23 mouse cellular contexts compared by ENCODE assay signal in the genomic region with DNA sequence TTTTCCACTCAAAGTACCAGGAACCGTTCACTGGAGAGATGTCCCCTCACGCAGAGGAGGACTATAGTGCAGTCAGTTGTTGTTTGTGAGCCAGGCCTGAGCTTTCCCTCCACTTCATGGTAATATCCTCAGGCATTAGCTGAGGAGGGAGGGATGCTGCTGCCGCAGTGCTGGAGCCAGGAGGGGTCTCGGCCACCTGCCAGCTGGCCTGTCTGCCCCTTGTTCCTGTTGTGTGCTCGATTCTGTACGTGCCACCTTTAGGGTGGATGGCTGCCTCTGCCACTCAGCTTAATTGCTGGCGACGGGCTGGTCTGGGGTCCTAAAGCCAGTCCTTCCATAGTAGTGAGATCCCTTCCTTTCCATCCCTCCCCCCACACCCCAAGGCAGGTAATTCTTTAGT. TPM values are rescaled to one million over a fixed set of nuclear protein-coding genes. Genes with fewer than 3 reads are reported as not detected.
DNase-seq lines count a peak whose midpoint lies in the region; ATAC-seq lines count a peak whose summit lies in the region.
"Had no signal": no experiment of that assay in that cellular context is flagged by ENCODE, and none has a peak within 500 bp of the region (broad histone marks: within the 10 kb centered on the region; RNA-seq: fewer than 3 reads in every experiment).

No protein-coding gene starts in this region.

- peaks cover 92% of the 10 kb centered on the region for H3K36me3 ChIP-seq in intestine, embryonic 14.5 days (ENCODE audit: control insufficient read depth, insufficient read depth, low read length)
- peaks cover 9% of the 10 kb centered on the region; the same call in 1 of the 2 replicates for H3K36me3 ChIP-seq in intestine, embryonic 15.5 days

- intact Hi-C loops in heart, postnatal 10 days (cut with DNase I): no loop called here

- no peak overlapping the region for H3K9ac ChIP-seq in intestine, embryonic 14.5 days (ENCODE audit: low read length)
- no peak overlapping the region for H3K9ac ChIP-seq in intestine, embryonic 15.5 days
- H3K9ac ChIP-seq: embryonic facial prominence, embryonic 13.5 days; embryonic facial prominence, embryonic 15.5 days had no signal

- no peaks in the 10 kb centered on the region for H3K27me3 ChIP-seq in intestine, embryonic 14.5 days (replicated peaks; ENCODE audit: control insufficient read depth, insufficient read depth, low read length)
- H3K27me3 ChIP-seq in intestine, embryonic 15.5 days (replicated peaks): no peaks in the 10 kb centered on the region
- H3K27me3 ChIP-seq: embryonic facial prominence, embryonic 13.5 days; embryonic facial prominence, embryonic 15.5 days; Patski had no signal

- H3K27ac ChIP-seq in intestine, embryonic 14.5 days (ENCODE audit: low read depth): no peak overlapping the region
- H3K27ac ChIP-seq in intestine, embryonic 15.5 days: no peak overlapping the region
- H3K27ac ChIP-seq: embryonic facial prominence, embryonic 13.5 days; embryonic facial prominence, embryonic 15.5 days; forebrain, embryonic 10.5 days had no signal

- no peak for ATAC-seq in intestine, embryonic 14.5 days (replicated peaks; ENCODE audit: low FRiP score, low TSS enrichment, low read depth)
- no peak for ATAC-seq in intestine, embryonic 15.5 days
- ATAC-seq: activated CD4-positive, CD25-positive, alpha-beta regulatory T cell, adult 4 months; forebrain, embryonic 14.5 days; forebrain, embryonic 16.5 days; Patski had no signal

- no peak overlapping the region for H3K4me2 ChIP-seq in intestine, embryonic 14.5 days (ENCODE audit: low read length)
- no peak overlapping the region for H3K4me2 ChIP-seq in intestine, embryonic 15.5 days (replicated peaks)
- H3K4me2 ChIP-seq: embryonic facial prominence, embryonic 13.5 days; embryonic facial prominence, embryonic 15.5 days had no signal

- H3K9me3 ChIP-seq in intestine, embryonic 14.5 days (ENCODE audit: control insufficient read depth, low read length): no peaks in the 10 kb centered on the region
- H3K9me3 ChIP-seq in intestine, embryonic 15.5 days: no peaks in the 10 kb centered on the region
- H3K9me3 ChIP-seq: embryonic facial prominence, embryonic 13.5 days; embryonic facial prominence, embryonic 15.5 days; forebrain, embryonic 10.5 days had no signal

- H3K4me1 ChIP-seq in intestine, embryonic 14.5 days (replicated peaks; ENCODE audit: control insufficient read depth, insufficient read depth, low read length): no peaks in the 10 kb centered on the region
- no peaks in the 10 kb centered on the region for H3K4me1 ChIP-seq in intestine, embryonic 15.5 days (replicated peaks)
- H3K4me1 ChIP-seq: embryonic facial prominence, embryonic 13.5 days; embryonic facial prominence, embryonic 15.5 days; forebrain, embryonic 10.5 days had no signal

- no peak overlapping the region for H3K4me3 ChIP-seq in intestine, embryonic 14.5 days (ENCODE audit: low read depth, low read length)
- H3K4me3 ChIP-seq in intestine, embryonic 15.5 days (replicated peaks): no peak overlapping the region
- H3K4me3 ChIP-seq: embryonic facial prominence, embryonic 13.5 days; embryonic facial prominence, embryonic 15.5 days; erythroblast, embryonic 14.5 days; forebrain, embryonic 10.5 days had no signal

- WGBS in intestine, embryonic 14.5 days: 97% methylated on average over 8 of the region's 8 CpGs
- 91% methylated on average over 8 of the region's 8 CpGs for WGBS in intestine, embryonic 15.5 days

- peak; percentile 27 to 38 for DNase-seq in cerebellum, postnatal 14 days
- DNase-seq in cerebellum, adult 9-10 months: no peak
- DNase-seq in heart, adult 11 months: peak; percentile 66
- no peak for DNase-seq in heart, postnatal 10 days
- DNase-seq in intestine, embryonic 14.5 days (ENCODE audit: low spot score): peak; percentile 32
- DNase-seq in MN1 (ENCODE audit: low spot score): peak; percentile 74
- DNase-seq in adrenal gland, postnatal 10 days: no peak
- DNase-seq: adrenal gland, adult 8-10 months; adrenal gland, postnatal 25 days; cerebellum, adult 11 months; cerebellum, adult 2 months; cerebellum, adult 9-11 months; cerebellum, postnatal 36 days; embryo, embryonic 11 days had no signal

RNA-seq across cellular contexts. Expression of gene Drosha, which starts 28.9 kb away (rescaled TPM):
- 10 to 100 TPM; 31.2 to 33.5 TPM for total RNA-seq in heart, postnatal 10 days (2021)
- 42.2 and 45.6 TPM in 2 replicates for polyA plus RNA-seq in intestine, embryonic 14.5 days (2014; fragmentation: Nextera tagmentation; extraction: Ambion mirVana)
- 28.3 and 29.9 TPM in 2 replicates for polyA plus RNA-seq in intestine, embryonic 15.5 days (2015; fragmentation: Nextera tagmentation; extraction: Ambion mirVana)
- total RNA-seq in adrenal gland, postnatal 10 days (2021): 10 to 100 TPM; 26.0 to 36.2 TPM

RNA-seq across cellular contexts. Expression of gene 6030458C11Rik, which starts 29.0 kb away (rescaled TPM):
- total RNA-seq in heart, postnatal 10 days (2021): 10 to 100 TPM; 14.7 to 16.6 TPM
- polyA plus RNA-seq in intestine, embryonic 14.5 days (2014; fragmentation: Nextera tagmentation; extraction: Ambion mirVana): 30.7 and 39.7 TPM in 2 replicates
- polyA plus RNA-seq in intestine, embryonic 15.5 days (2015; fragmentation: Nextera tagmentation; extraction: Ambion mirVana): 30.5 and 31.7 TPM in 2 replicates
- 10 to 100 TPM; 13.8 to 15.4 TPM for total RNA-seq in adrenal gland, postnatal 10 days (2021)

Comparison
In these comparisons a context has a peak if more than half of its experiments do, and no peak if none do; other contexts are left out.
1. DNase-seq: peak in cerebellum, postnatal 14 days (2 of 2), heart, adult 11 months (single experiment), intestine, embryonic 14.5 days (single experiment) and MN1 (single experiment); none in cerebellum, adult 9-10 months (single experiment), heart, postnatal 10 days (0 of 2) and adrenal gland, postnatal 10 days (single experiment).